Comparison of ENCODE assay signal across 8 mouse cellular contexts in the genomic region with DNA sequence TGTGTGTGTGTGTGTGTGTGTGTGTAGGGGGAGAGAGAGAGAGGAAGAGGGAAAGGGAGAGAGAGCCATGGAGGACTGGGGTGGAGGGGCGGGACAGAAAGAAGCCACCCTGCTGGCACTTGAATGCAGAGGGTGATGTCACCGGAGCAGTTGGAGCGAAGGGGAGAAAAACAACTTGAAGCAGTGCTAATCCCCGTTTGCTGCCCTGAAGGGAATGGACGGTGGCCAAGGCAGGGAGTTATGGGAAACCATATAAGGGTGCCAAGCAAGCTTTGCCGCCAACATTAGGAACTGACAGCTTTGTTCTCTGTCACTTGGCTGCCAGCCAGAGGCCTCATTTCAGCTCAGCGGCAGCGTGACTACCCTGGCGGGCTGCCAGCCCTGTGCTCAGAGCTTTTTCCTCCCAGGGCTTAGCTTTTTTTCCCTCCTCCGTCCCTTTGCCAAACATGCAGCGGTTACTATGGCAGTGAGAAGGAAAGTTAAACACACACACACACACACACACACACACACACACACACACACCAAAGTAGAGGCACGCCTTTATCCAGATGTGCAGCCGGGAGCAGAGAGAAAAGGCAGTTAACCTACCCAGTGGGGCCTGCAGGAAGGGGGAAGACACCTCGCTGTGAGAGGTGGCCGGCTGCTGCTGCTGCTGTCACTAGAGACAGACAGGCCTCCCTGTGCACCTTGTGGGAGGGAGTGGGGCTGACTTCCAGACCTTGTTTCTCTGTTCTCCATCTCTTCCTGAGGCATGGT.
DNase-seq lines count a peak whose midpoint lies in the region; ATAC-seq and TF ChIP-seq lines count a peak whose summit lies in the region.

No protein-coding gene starts in this region.

- in situ Hi-C loops in CH12.LX (cut with MboI; ENCODE audit: low pct_ligation_motif_present, low pct_unique_long_range_greater_than_20kb, low sequenced_read_pairs), result loop anchor here (10.0 kb wide), 1 partner anchor 52 kb away; no protein-coding TSS in a partner anchor

- no peaks in the 10 kb centered on the region for H3K27me3 ChIP-seq in CH12.LX (replicated peaks)
- H3K27me3 ChIP-seq in forebrain, embryonic 12.5 days, result 0 out of 2 replicates have a peak, but pooled peaks cover 5% of the 10 kb centered on the region
- H3K27me3 ChIP-seq in heart, postnatal 0 days (ENCODE audit: control insufficient read depth, insufficient read depth, low read length), result no peaks in the 10 kb centered on the region
- H3K27me3 ChIP-seq in liver, embryonic 16.5 days (ENCODE audit: control insufficient read depth, insufficient read depth, low read depth, low read length), result no peaks in the 10 kb centered on the region
- H3K27me3 ChIP-seq in neural tube, embryonic 13.5 days, result no peaks in the 10 kb centered on the region
- no peaks in the 10 kb centered on the region for H3K27me3 ChIP-seq in testis, adult 2 months (ENCODE audit: control insufficient read depth, insufficient read depth, low read length)

- no peak for TF ChIP-seq POLR2A in CH12.LX (IDR thresholded peaks at IDR 0.05; ENCODE audit: low read depth, low read length)
- no peak; the same call in 1 of the 2 replicates for TF ChIP-seq POLR2A in testis, adult 2 months (IDR thresholded peaks at IDR 0.05; ENCODE audit: control insufficient read depth, low read depth, low read length)

- peak; percentile 53 for DNase-seq in CH12.LX (ENCODE audit: extremely low read depth)
- peak; percentile 74 for DNase-seq in c-Kit-positive CD71-positive TER-119-positive erythroid progenitor cells, embryonic 14.5 days (ENCODE audit: low spot score)
- peak; percentile 100 for DNase-seq in heart, postnatal 0 days (ENCODE audit: low spot score)
- DNase-seq in kidney, postnatal 4 days, result peak; percentile 100

- peak overlapping the region; percentile 48 for H3K4me2 ChIP-seq in CH12.LX (ENCODE audit: insufficient read depth, low read depth, poor library complexity, severe bottlenecking)
- peak overlapping the region; percentile 44 for H3K4me2 ChIP-seq in forebrain, embryonic 12.5 days
- peak overlapping the region; percentile 43 for H3K4me2 ChIP-seq in heart, postnatal 0 days (ENCODE audit: low read depth, low read length)
- H3K4me2 ChIP-seq in liver, embryonic 16.5 days (ENCODE audit: low read depth, low read length), result peak overlapping the region; percentile 59
- peak overlapping the region; percentile 39 for H3K4me2 ChIP-seq in neural tube, embryonic 13.5 days

- no peaks in the 10 kb centered on the region for H3K36me3 ChIP-seq in CH12.LX (replicated peaks in 1 of 2; ENCODE audit: control insufficient read depth in 1 of 2, insufficient read depth in 1 of 2, low read length in 1 of 2)
- H3K36me3 ChIP-seq in forebrain, embryonic 12.5 days (replicated peaks), result no peaks in the 10 kb centered on the region
- H3K36me3 ChIP-seq in heart, postnatal 0 days (replicated peaks; ENCODE audit: control insufficient read depth, insufficient read depth, low read length), result no peaks in the 10 kb centered on the region
- H3K36me3 ChIP-seq in liver, embryonic 16.5 days (ENCODE audit: control insufficient read depth, insufficient read depth), result no peaks in the 10 kb centered on the region
- no peaks in the 10 kb centered on the region for H3K36me3 ChIP-seq in neural tube, embryonic 13.5 days
- H3K36me3 ChIP-seq in testis, adult 2 months (ENCODE audit: control insufficient read depth, insufficient read depth, low read length), result no peaks in the 10 kb centered on the region

- no peak for TF ChIP-seq EP300 in CH12.LX (IDR thresholded peaks at IDR 0.05; ENCODE audit: low read length)
- TF ChIP-seq EP300 in heart, postnatal 0 days (IDR thresholded peaks at IDR 0.05; ENCODE audit: low read depth), result peak; percentile 97

- H3K9ac ChIP-seq in CH12.LX (ENCODE audit: insufficient read depth, low read depth), result 0 out of 2 replicates have a peak overlapping the region, but pooled peaks have one; percentile 10
- peak overlapping the region; percentile 44 for H3K9ac ChIP-seq in forebrain, embryonic 12.5 days
- H3K9ac ChIP-seq in heart, postnatal 0 days (replicated peaks; ENCODE audit: low read depth, low read length), result peak overlapping the region; percentile 58
- H3K9ac ChIP-seq in liver, embryonic 16.5 days (ENCODE audit: low read depth, low read length), result peak overlapping the region; percentile 37
- H3K9ac ChIP-seq in neural tube, embryonic 13.5 days, result peak overlapping the region; percentile 64

- H3K4me1 ChIP-seq in CH12.LX (ENCODE audit: control insufficient read depth in 1 of 2, insufficient read depth in 2 of 2), result peaks cover 13 to 21% of the 10 kb centered on the region in 2 experiments
- peaks cover 80% of the 10 kb centered on the region for H3K4me1 ChIP-seq in forebrain, embryonic 12.5 days
- H3K4me1 ChIP-seq in heart, postnatal 0 days (ENCODE audit: control insufficient read depth, insufficient read depth), result peaks cover 62% of the 10 kb centered on the region
- peaks cover 46% of the 10 kb centered on the region for H3K4me1 ChIP-seq in liver, embryonic 16.5 days (ENCODE audit: control insufficient read depth, low read depth, low read length)
- H3K4me1 ChIP-seq in neural tube, embryonic 13.5 days (replicated peaks), result peaks cover 87% of the 10 kb centered on the region
- H3K4me1 ChIP-seq in testis, adult 2 months (ENCODE audit: control insufficient read depth, insufficient read depth, low read length), result peaks cover 9% of the 10 kb centered on the region

- dilution Hi-C loops in CH12.LX (cut with MboI; ENCODE audit: extremely low pct_ligation_motif_present, extremely low pct_unique_long_range_greater_than_20kb, low sequenced_read_pairs), result no loop called here

- no peak overlapping the region for H3K4me3 ChIP-seq in CH12.LX (replicated peaks in 1 of 3; ENCODE audit: low read depth in 2 of 3, low read length in 2 of 3, poor library complexity in 1 of 3)
- no peak overlapping the region for H3K4me3 ChIP-seq in forebrain, embryonic 12.5 days (replicated peaks)
- no peak overlapping the region for H3K4me3 ChIP-seq in heart, postnatal 0 days (ENCODE audit: low read depth, low read length)
- peak overlapping the region; percentile 36 for H3K4me3 ChIP-seq in liver, embryonic 16.5 days (ENCODE audit: low read depth, low read length)
- no peak overlapping the region for H3K4me3 ChIP-seq in neural tube, embryonic 13.5 days
- no peak overlapping the region for H3K4me3 ChIP-seq in testis, adult 2 months (ENCODE audit: control insufficient read depth, low read depth, low read length)

- no peak for TF ChIP-seq CTCF in CH12.LX (conservative IDR thresholded peaks at IDR 0.05 in 1 of 2, IDR thresholded peaks at IDR 0.05 in 1 of 2; ENCODE audit: low read depth in 2 of 2, low read length in 2 of 2)
- TF ChIP-seq CTCF in heart, postnatal 0 days (IDR thresholded peaks at IDR 0.05; ENCODE audit: low read depth), result no peak
- no peak for TF ChIP-seq CTCF in testis, adult 2 months (IDR thresholded peaks at IDR 0.05; ENCODE audit: control insufficient read depth, insufficient read depth, insufficient replicate concordance, low read depth, low read length)

- no peak for TF ChIP-seq RAD21 in CH12.LX (IDR thresholded peaks at IDR 0.05; ENCODE audit: low read depth, low read length)

- no peaks in the 10 kb centered on the region for H3K79me2 ChIP-seq in CH12.LX (replicated peaks; ENCODE audit: control insufficient read depth, extremely low read depth, insufficient read depth, poor library complexity, severe bottlenecking)

- H3K9me3 ChIP-seq in CH12.LX (replicated peaks; ENCODE audit: low read length), result no peaks in the 10 kb centered on the region
- H3K9me3 ChIP-seq in forebrain, embryonic 12.5 days, result no peaks in the 10 kb centered on the region
- no peaks in the 10 kb centered on the region for H3K9me3 ChIP-seq in heart, postnatal 0 days (replicated peaks; ENCODE audit: control insufficient read depth, low read length)
- H3K9me3 ChIP-seq in liver, embryonic 16.5 days (replicated peaks; ENCODE audit: control insufficient read depth, low read length), result no peaks in the 10 kb centered on the region
- H3K9me3 ChIP-seq in neural tube, embryonic 13.5 days, result no peaks in the 10 kb centered on the region

- ATAC-seq in forebrain, embryonic 12.5 days (ENCODE audit: low FRiP score), result peak; percentile 92
- peak; percentile 82 for ATAC-seq in heart, postnatal 0 days (ENCODE audit: insufficient read depth, low read depth)
- ATAC-seq in liver, embryonic 16.5 days (ENCODE audit: low read depth), result peak; percentile 68
- ATAC-seq in neural tube, embryonic 13.5 days (ENCODE audit: low read depth), result peak; percentile 84

- under 1% methylated on average over 15 of the region's 15 CpGs for WGBS in forebrain, embryonic 12.5 days
- 0% methylated on average over 14 of the region's 15 CpGs for WGBS in heart, postnatal 0 days
- WGBS in liver, embryonic 16.5 days (ENCODE audit: insufficient replicate concordance), result 1% methylated on average over 15 of the region's 15 CpGs
- under 1% methylated on average over 15 of the region's 15 CpGs for WGBS in neural tube, embryonic 13.5 days

- peak overlapping the region; percentile 15 for H3K27ac ChIP-seq in CH12.LX (ENCODE audit: insufficient read depth, low read depth)
- H3K27ac ChIP-seq in forebrain, embryonic 12.5 days, result peak overlapping the region; percentile 97
- H3K27ac ChIP-seq in heart, postnatal 0 days (ENCODE audit: low read depth), result peak overlapping the region; percentile 98
- H3K27ac ChIP-seq in liver, embryonic 16.5 days (ENCODE audit: low read length), result peak overlapping the region; percentile 89
- peak overlapping the region; percentile 99 for H3K27ac ChIP-seq in neural tube, embryonic 13.5 days (replicated peaks)
- peak overlapping the region; percentile 89 for H3K27ac ChIP-seq in testis, adult 2 months (ENCODE audit: control insufficient read depth, insufficient read depth, low read depth, low read length)

TF ChIP-seq in CH12.LX, 34 proteins besides CTCF, POLR2A, EP300 and RAD21 (continues in another document):
- no peak for TF ChIP-seq SMC3 (IDR thresholded peaks at IDR 0.05; ENCODE audit: low read depth, low read length)
- TF ChIP-seq GABPA (IDR thresholded peaks at IDR 0.05; ENCODE audit: insufficient replicate concordance, low read depth, low read length), result no peak
- TF ChIP-seq ZMIZ1 (IDR thresholded peaks at IDR 0.05; ENCODE audit: low read depth, low read length), result no peak
- TF ChIP-seq POLR2AphosphoS2 (IDR thresholded peaks at IDR 0.05; ENCODE audit: low read depth, low read length), result no peak
- no peak for TF ChIP-seq ZC3H11A (IDR thresholded peaks at IDR 0.05; ENCODE audit: low read depth, low read length)
- no peak for TF ChIP-seq MAZ (IDR thresholded peaks at IDR 0.05; ENCODE audit: low read depth, low read length)
- TF ChIP-seq SIN3A (IDR thresholded peaks at IDR 0.05; ENCODE audit: low read length), result no peak
- no peak for TF ChIP-seq CHD1 (IDR thresholded peaks at IDR 0.05; ENCODE audit: low read depth, low read length)
- 0 out of 2 replicates have a peak, but pooled peaks have one; percentile 2 for TF ChIP-seq RCOR1 (conservative IDR thresholded peaks at IDR 0.05; ENCODE audit: low read depth, low read length)
- TF ChIP-seq MEF2A (IDR thresholded peaks at IDR 0.05; ENCODE audit: borderline replicate concordance, low read depth, low read length), result no peak
- no peak for TF ChIP-seq ZKSCAN1 (IDR thresholded peaks at IDR 0.05; ENCODE audit: borderline replicate concordance, low read depth, low read length)
- no peak for TF ChIP-seq UBTF (IDR thresholded peaks at IDR 0.05; ENCODE audit: low read depth, low read length)

Comparison
In these comparisons a context has a peak if more than half of its experiments do, and no peak if none do; other contexts are left out.
1. H3K27ac ChIP-seq: peak in every context shown above with its lines; median percentile 99 in neural tube, embryonic 13.5 days; 98 in heart, postnatal 0 days; 97 in forebrain, embryonic 12.5 days; 89 in liver, embryonic 16.5 days; 89 in testis, adult 2 months; 15 in CH12.LX.
2. H3K9ac ChIP-seq: peak in every context shown above with its lines; median percentile 64 in neural tube, embryonic 13.5 days; 58 in heart, postnatal 0 days; 44 in forebrain, embryonic 12.5 days; 37 in liver, embryonic 16.5 days; 10 in CH12.LX.